Mouse (Mus musculus) kidney, postnatal 10 days (tissue): Measurements from ENCODE around the gene Rhog.

Source experiments
- DNase-seq: peaks from one replicate; pipeline ENCODE4 v3.0.0; 2021; ENCODE audit warnings: mixed read lengths

Gene Rhog

GRCm38 (mm10) chr7:102249896-102250630, 5.8 kb downstream of the Rhog start:
- peak; percentile 90 for DNase-seq

- DNase-seq = peak; percentile 65
Observed at GRCm38 (mm10) chr7:102249531-102249895, 6.3 kb downstream of the Rhog start.

GRCm38 (mm10) chr7:102248691-102249404, 7.0 kb downstream of the Rhog start:
- no peak for DNase-seq

- peak; percentile 46 for DNase-seq
Observed at GRCm38 (mm10) chr7:102246956-102247797, 8.7 kb downstream of the Rhog start.

- no peak for DNase-seq
Observed at GRCm38 (mm10) chr7:102246265-102246664, 9.6 kb downstream of the Rhog start.

GRCm38 (mm10) chr7:102245775-102246174, 10.1 kb downstream of the Rhog start:
- peak; percentile 71 for DNase-seq

GRCm38 (mm10) chr7:102244782-102245535, 10.9 kb downstream of the Rhog start:
- peak; percentile 76 for DNase-seq

GRCm38 (mm10) chr7:102243870-102244269, 12.0 kb downstream of the Rhog start:
- peak; percentile 58 for DNase-seq

GRCm38 (mm10) chr7:102242917-102243316, 12.9 kb downstream of the Rhog start:
- DNase-seq = no peak

- no peak for DNase-seq
Observed at GRCm38 (mm10) chr7:102242371-102242770, 13.5 kb downstream of the Rhog start.

GRCm38 (mm10) chr7:102239591-102239990, 16.3 kb downstream of the Rhog start:
- no peak for DNase-seq

GRCm38 (mm10) chr7:102238686-102239286, 17.1 kb downstream of the Rhog start:
- DNase-seq = no peak

- no peak for DNase-seq
Observed at GRCm38 (mm10) chr7:102233059-102233458, 22.8 kb downstream of the Rhog start.

GRCm38 (mm10) chr7:102229814-102230213, 26.0 kb downstream of the Rhog start:
- DNase-seq = no peak

GRCm38 (mm10) chr7:102228049-102228670, 27.7 kb downstream of the Rhog start:
- DNase-seq = no peak

GRCm38 (mm10) chr7:102226051-102226450, 29.8 kb downstream of the Rhog start:
- DNase-seq = no peak

GRCm38 (mm10) chr7:102223883-102224738, 31.7 kb downstream of the Rhog start:
- no peak for DNase-seq

- peak; percentile 87 for DNase-seq
Observed at GRCm38 (mm10) chr7:102222830-102223556, 32.9 kb downstream of the Rhog start.

GRCm38 (mm10) chr7:102222336-102222735, 33.5 kb downstream of the Rhog start:
- DNase-seq = peak; percentile 75

GRCm38 (mm10) chr7:102221899-102222298, 34.0 kb downstream of the Rhog start:
- DNase-seq = no peak
